27 mouse cellular contexts compared by ENCODE assay signal in the genomic region with DNA sequence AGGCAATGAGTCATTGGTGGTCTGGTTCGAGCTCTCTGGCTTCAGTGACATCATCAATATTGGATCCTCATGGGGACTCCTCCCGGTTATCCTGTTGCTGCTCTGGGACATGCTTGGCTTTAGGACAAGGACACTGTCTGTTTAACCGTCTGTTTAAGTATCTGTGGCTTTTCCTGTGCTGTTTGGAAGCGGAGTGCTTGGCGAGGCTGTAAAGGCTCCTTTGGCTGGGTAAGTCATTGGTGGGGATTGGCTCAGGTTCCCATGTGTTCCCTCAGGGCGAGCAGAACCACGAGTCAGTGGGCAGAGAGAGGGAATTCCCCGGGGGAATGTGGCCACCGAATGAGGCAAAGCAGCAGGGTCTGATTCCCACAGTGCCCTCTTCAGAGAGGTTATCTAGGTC.
DNase-seq lines count a peak whose midpoint lies in the region; ATAC-seq and TF ChIP-seq lines count a peak whose summit lies in the region.
"Had no signal": no experiment of that assay in that cellular context is flagged by ENCODE, and none has a peak within 500 bp of the region (broad histone marks: within the 10 kb centered on the region; RNA-seq: fewer than 3 reads in every experiment).

No protein-coding gene starts in this region.

- TF ChIP-seq CTCF in heart, postnatal 0 days (IDR thresholded peaks at IDR 0.05; ENCODE audit: low read depth), result no peak
- no peak for TF ChIP-seq CTCF in midbrain, postnatal 0 days (IDR thresholded peaks at IDR 0.05)

- 54% methylated on average over 9 of the region's 9 CpGs for WGBS in heart, postnatal 0 days
- WGBS in heart, embryonic 10.5 days, result 68% methylated on average over 9 of the region's 9 CpGs
- WGBS in midbrain, postnatal 0 days, result 80% methylated on average over 9 of the region's 9 CpGs
- 81% methylated on average over 9 of the region's 9 CpGs for WGBS in midbrain, embryonic 14.5 days
- WGBS in hindbrain, embryonic 10.5 days, result 79% methylated on average over 9 of the region's 9 CpGs

- H3K4me1 ChIP-seq in heart, postnatal 0 days (ENCODE audit: control insufficient read depth, insufficient read depth), result no peaks in the 10 kb centered on the region
- H3K4me1 ChIP-seq in heart, embryonic 10.5 days, result 0 out of 2 replicates have a peak, but pooled peaks cover 10% of the 10 kb centered on the region
- H3K4me1 ChIP-seq in midbrain, postnatal 0 days (ENCODE audit: insufficient read depth, low read length), result no peaks in the 10 kb centered on the region
- no peaks in the 10 kb centered on the region for H3K4me1 ChIP-seq in midbrain, embryonic 14.5 days (ENCODE audit: control insufficient read depth, insufficient read depth, low read length)
- no peaks in the 10 kb centered on the region for H3K4me1 ChIP-seq in hindbrain, embryonic 10.5 days (replicated peaks)
- H3K4me1 ChIP-seq: forebrain, embryonic 12.5 days; forebrain, embryonic 15.5 days; hindbrain, embryonic 15.5 days had no signal

- H3K27ac ChIP-seq in heart, postnatal 0 days (ENCODE audit: low read depth), result no peak overlapping the region
- H3K27ac ChIP-seq in heart, embryonic 10.5 days, result no peak overlapping the region
- H3K27ac ChIP-seq in midbrain, postnatal 0 days (ENCODE audit: low read depth, low read length), result no peak overlapping the region
- no peak overlapping the region for H3K27ac ChIP-seq in midbrain, embryonic 14.5 days (replicated peaks; ENCODE audit: low read depth, low read length)
- no peak overlapping the region for H3K27ac ChIP-seq in hindbrain, embryonic 10.5 days
- H3K27ac ChIP-seq: embryonic facial prominence, embryonic 10.5 days; embryonic facial prominence, embryonic 13.5 days; forebrain, embryonic 12.5 days; forebrain, embryonic 15.5 days; heart, adult 2 months; hindbrain, embryonic 15.5 days had no signal

- H3K36me3 ChIP-seq in heart, postnatal 0 days (replicated peaks; ENCODE audit: control insufficient read depth, insufficient read depth, low read length), result no peaks in the 10 kb centered on the region
- H3K36me3 ChIP-seq in heart, embryonic 10.5 days, result no peaks in the 10 kb centered on the region
- H3K36me3 ChIP-seq in midbrain, postnatal 0 days (ENCODE audit: insufficient read depth, low read length), result no peaks in the 10 kb centered on the region
- H3K36me3 ChIP-seq in midbrain, embryonic 14.5 days (ENCODE audit: control insufficient read depth, insufficient read depth, low read length), result no peaks in the 10 kb centered on the region
- no peaks in the 10 kb centered on the region for H3K36me3 ChIP-seq in hindbrain, embryonic 10.5 days
- H3K36me3 ChIP-seq: embryonic facial prominence, embryonic 10.5 days; embryonic facial prominence, embryonic 13.5 days; forebrain, embryonic 12.5 days; forebrain, embryonic 15.5 days; G1E; hindbrain, embryonic 15.5 days had no signal

- no peak overlapping the region for H3K4me2 ChIP-seq in heart, postnatal 0 days (ENCODE audit: low read depth, low read length)
- H3K4me2 ChIP-seq in midbrain, postnatal 0 days (ENCODE audit: low read depth, low read length, poor library complexity, severe bottlenecking), result no peak overlapping the region
- H3K4me2 ChIP-seq in midbrain, embryonic 14.5 days (ENCODE audit: low read length), result no peak overlapping the region
- H3K4me2 ChIP-seq: embryonic facial prominence, embryonic 13.5 days; forebrain, embryonic 12.5 days; forebrain, embryonic 15.5 days; heart, embryonic 11.5 days; hindbrain, embryonic 15.5 days had no signal

- H3K9ac ChIP-seq in heart, postnatal 0 days (replicated peaks; ENCODE audit: low read depth, low read length), result no peak overlapping the region
- H3K9ac ChIP-seq in midbrain, postnatal 0 days (replicated peaks; ENCODE audit: low read length, poor library complexity, severe bottlenecking), result no peak overlapping the region
- H3K9ac ChIP-seq in midbrain, embryonic 14.5 days (replicated peaks; ENCODE audit: low read length), result no peak overlapping the region
- H3K9ac ChIP-seq: embryonic facial prominence, embryonic 13.5 days; forebrain, embryonic 12.5 days; forebrain, embryonic 15.5 days; hindbrain, embryonic 15.5 days had no signal

- no peak for TF ChIP-seq EP300 in heart, postnatal 0 days (IDR thresholded peaks at IDR 0.05; ENCODE audit: low read depth)

- H3K9me3 ChIP-seq in heart, postnatal 0 days (replicated peaks; ENCODE audit: control insufficient read depth, low read length), result no peaks in the 10 kb centered on the region
- H3K9me3 ChIP-seq in heart, embryonic 10.5 days, result no peaks in the 10 kb centered on the region
- no peaks in the 10 kb centered on the region for H3K9me3 ChIP-seq in midbrain, postnatal 0 days (ENCODE audit: low read length)
- no peaks in the 10 kb centered on the region for H3K9me3 ChIP-seq in midbrain, embryonic 14.5 days (ENCODE audit: control insufficient read depth, low read length)
- H3K9me3 ChIP-seq in hindbrain, embryonic 10.5 days, result no peaks in the 10 kb centered on the region
- H3K9me3 ChIP-seq: embryonic facial prominence, embryonic 10.5 days; embryonic facial prominence, embryonic 13.5 days; forebrain, embryonic 12.5 days; forebrain, embryonic 15.5 days; G1E; hindbrain, embryonic 15.5 days had no signal

- H3K27me3 ChIP-seq in heart, postnatal 0 days (ENCODE audit: control insufficient read depth, insufficient read depth, low read length), result no peaks in the 10 kb centered on the region
- peaks cover 63% of the 10 kb centered on the region for H3K27me3 ChIP-seq in heart, embryonic 10.5 days (ENCODE audit: insufficient read depth, poor library complexity, severe bottlenecking)
- H3K27me3 ChIP-seq in midbrain, postnatal 0 days (ENCODE audit: insufficient read depth, low read length), result no peaks in the 10 kb centered on the region
- H3K27me3 ChIP-seq in midbrain, embryonic 14.5 days (ENCODE audit: control insufficient read depth, insufficient read depth, low read length), result no peaks in the 10 kb centered on the region
- no peaks in the 10 kb centered on the region; the same call in 1 of the 2 replicates for H3K27me3 ChIP-seq in hindbrain, embryonic 10.5 days (ENCODE audit: insufficient read depth, poor library complexity, severe bottlenecking)
- H3K27me3 ChIP-seq: embryonic facial prominence, embryonic 13.5 days; hindbrain, embryonic 15.5 days had no signal

- H3K4me3 ChIP-seq in heart, postnatal 0 days (ENCODE audit: low read depth, low read length), result no peak overlapping the region
- no peak overlapping the region for H3K4me3 ChIP-seq in heart, embryonic 10.5 days
- no peak overlapping the region for H3K4me3 ChIP-seq in midbrain, postnatal 0 days (ENCODE audit: low read depth, low read length)
- no peak overlapping the region for H3K4me3 ChIP-seq in midbrain, embryonic 14.5 days (replicated peaks; ENCODE audit: low read depth, low read length)
- no peak overlapping the region for H3K4me3 ChIP-seq in hindbrain, embryonic 10.5 days
- H3K4me3 ChIP-seq: embryonic facial prominence, embryonic 10.5 days; embryonic facial prominence, embryonic 13.5 days; erythroblast, embryonic 14.5 days; forebrain, embryonic 12.5 days; forebrain, embryonic 15.5 days; heart, adult 2 months; hindbrain, embryonic 15.5 days had no signal

- ATAC-seq in heart, postnatal 0 days (ENCODE audit: insufficient read depth, low read depth), result peak; percentile 27; the same call in 1 of the 2 replicates
- ATAC-seq in midbrain, postnatal 0 days (ENCODE audit: low FRiP score), result no peak
- no peak for ATAC-seq in midbrain, embryonic 14.5 days (ENCODE audit: low FRiP score, low TSS enrichment)
- ATAC-seq: activated CD4-positive, CD25-positive, alpha-beta regulatory T cell, adult 4 months; forebrain, embryonic 15.5 days; intestine, postnatal 0 days had no signal

- no peak for DNase-seq in heart, postnatal 0 days (ENCODE audit: low spot score)
- no peak for DNase-seq in heart, embryonic 10.5 days (ENCODE audit: low spot score)
- peak; percentile 15 for DNase-seq in midbrain, postnatal 0 days (ENCODE audit: low spot score)
- DNase-seq in midbrain, embryonic 14.5 days, result no peak
- peak; percentile 20 for DNase-seq in MN1 (ENCODE audit: low spot score)
- DNase-seq in hindbrain, embryonic 10.5 days (ENCODE audit: low spot score), result no peak
- no peak for DNase-seq in right cerebral cortex, postnatal 14 days
- DNase-seq: adrenal gland, adult 8-10 months; adrenal gland, postnatal 25 days; B cell, adult 2 months; cerebellum, adult 11-12 months; cerebellum, adult 8-10 months; cerebellum, postnatal 36 days; embryo, embryonic 11 days; gastrocnemius, postnatal 25 days; heart, adult 2 months; heart, postnatal 36 days had no signal

Comparison
In these comparisons a context has a peak if more than half of its experiments do, and no peak if none do; other contexts are left out.
1. DNase-seq: peak in midbrain, postnatal 0 days (single experiment) and MN1 (single experiment); none in heart, postnatal 0 days (single experiment), heart, embryonic 10.5 days (single experiment), midbrain, embryonic 14.5 days (single experiment), hindbrain, embryonic 10.5 days (single experiment) and right cerebral cortex, postnatal 14 days (single experiment).